Mouse (Mus musculus): ENCODE results near the gene Cnga1. TPM values are rescaled to one million over a fixed set of nuclear protein-coding genes. Genes with fewer than 3 reads are reported as not detected.

Cnga1 gene
- total RNA-seq, 2 experiments from 2014 or later: not detected

- intact Hi-C loops (cut with DNase I): loop anchor here (5.0 to 10.0 kb wide), 2 partner anchors 155 to 198 kb away; no protein-coding TSS in a partner anchor
- peak; percentile 97 to 99 for DNase-seq (ENCODE audit: low spot score in 2 of 2)
Observed at GRCm38 (mm10) chr5:72559544-72560049, 84.5 kb downstream of the Cnga1 start, which contains the start of gene Nfxl1. Gene Nfxl1 (minus strand): TSS chr5:72559684.

- intact Hi-C loops (cut with DNase I): loop anchor here (5.0 to 10.0 kb wide), 2 partner anchors 156 to 198 kb away; no protein-coding TSS in a partner anchor
Observed at GRCm38 (mm10) chr5:72558716-72559526, 85.2 kb downstream of the Cnga1 start.

GRCm38 (mm10) chr5:72556245-72556644 lies 87.8 kb downstream of the Cnga1 start:
- intact Hi-C loops (cut with DNase I): loop anchor here (5.0 to 10.0 kb wide), 2 partner anchors 159 to 201 kb away; no protein-coding TSS in a partner anchor
- DNase-seq (ENCODE audit: low spot score in 2 of 2): no peak

More at GRCm38 (mm10) chr5:72558716-72559526, 85.2 kb downstream of the Cnga1 start:
- DNase-seq (ENCODE audit: low spot score in 2 of 2): peak in 1 of 2 experiments; percentile 8

Other genes with a start within 250 kb of the Cnga1 start
- under 1 TPM; 0.31 to 0.42 TPM for gene Corin, start 139.8 kb downstream of the Cnga1 start, total RNA-seq (2021)
- 10 to 100 TPM; 11.2 to 17.1 TPM for gene Nfxl1, start 84.6 kb downstream of the Cnga1 start, total RNA-seq (2021)
- gene Zar1, start 63.0 kb downstream of the Cnga1 start, total RNA-seq (2021): 1 to 10 TPM in 1 of 2 experiments, under 1 TPM in 1; 0.92 to 1.9 TPM
- under 1 TPM; 0.26 to 0.44 TPM for gene Gm5868, start 56.7 kb downstream of the Cnga1 start, total RNA-seq (2021)
- gene Nipal1, start 3.5 kb upstream of the Cnga1 start, total RNA-seq (2021): not detected
- under 1 TPM; 0.24 to 0.27 TPM for gene Txk, start 108.5 kb upstream of the Cnga1 start, total RNA-seq (2021)
- 1 to 10 TPM; 5.6 to 7.3 TPM for gene Tec, start 224.2 kb upstream of the Cnga1 start, total RNA-seq (2021)

All from left cerebral cortex, postnatal 14 days (tissue).